Mouse (Mus musculus): ENCODE data around the gene Slamf9.

Slamf9 gene

GRCm38 (mm10) chr1:172514551-172515268 lies 39.6 kb downstream of the Slamf9 start:
- DNase-seq (ENCODE audit: low spot score), result no peak

GRCm38 (mm10) chr1:172515396-172515795 lies 40.2 kb downstream of the Slamf9 start:
- no peak for DNase-seq (ENCODE audit: low spot score)

GRCm38 (mm10) chr1:172518013-172518412 lies 42.9 kb downstream of the Slamf9 start:
- DNase-seq (ENCODE audit: low spot score), result no peak

- no peak for DNase-seq (ENCODE audit: low spot score)
Measured at GRCm38 (mm10) chr1:172519644-172520043, 44.5 kb downstream of the Slamf9 start.

GRCm38 (mm10) chr1:172520576-172521440 lies 45.6 kb downstream of the Slamf9 start, which contains the start of gene Cfap45:
Gene Cfap45 (plus strand): TSS chr1:172520801.
- DNase-seq (ENCODE audit: low spot score), result peak; percentile 99

- no peak for DNase-seq (ENCODE audit: low spot score)
Measured at GRCm38 (mm10) chr1:172522524-172522923, 47.4 kb downstream of the Slamf9 start.

- no peak for DNase-seq (ENCODE audit: low spot score)
Measured at GRCm38 (mm10) chr1:172523699-172524101, 48.5 kb downstream of the Slamf9 start.

- peak; percentile 68 for DNase-seq (ENCODE audit: low spot score)
Measured at GRCm38 (mm10) chr1:172525027-172525764, 50.0 kb downstream of the Slamf9 start.

- DNase-seq (ENCODE audit: low spot score), result no peak
Measured at GRCm38 (mm10) chr1:172525971-172526370, 50.8 kb downstream of the Slamf9 start.

GRCm38 (mm10) chr1:172526380-172527081 lies 51.4 kb downstream of the Slamf9 start:
- no peak for DNase-seq (ENCODE audit: low spot score)

GRCm38 (mm10) chr1:172527431-172527830 lies 52.3 kb downstream of the Slamf9 start:
- DNase-seq (ENCODE audit: low spot score), result no peak
